Mouse (Mus musculus) embryonic fibroblast, embryonic 13.5 days (primary cell): Measurements from ENCODE around the gene Sptlc2.

Source experiments
- CTCF ChIP-seq: IDR thresholded peaks from 2 replicates; pipeline ENCODE4 v1.5.1; 2011; ENCODE audit warnings: mild to moderate bottlenecking, control low read depth, low read length, moderate library complexity, borderline replicate concordance; ENCODE audit not compliant: insufficient read depth
- POLR2A ChIP-seq: IDR thresholded peaks from 2 replicates; pipeline ENCODE4 v1.6.1; 2011; ENCODE audit warnings: low read depth, mild to moderate bottlenecking, control low read depth, low read length, moderate library complexity

DNA sequence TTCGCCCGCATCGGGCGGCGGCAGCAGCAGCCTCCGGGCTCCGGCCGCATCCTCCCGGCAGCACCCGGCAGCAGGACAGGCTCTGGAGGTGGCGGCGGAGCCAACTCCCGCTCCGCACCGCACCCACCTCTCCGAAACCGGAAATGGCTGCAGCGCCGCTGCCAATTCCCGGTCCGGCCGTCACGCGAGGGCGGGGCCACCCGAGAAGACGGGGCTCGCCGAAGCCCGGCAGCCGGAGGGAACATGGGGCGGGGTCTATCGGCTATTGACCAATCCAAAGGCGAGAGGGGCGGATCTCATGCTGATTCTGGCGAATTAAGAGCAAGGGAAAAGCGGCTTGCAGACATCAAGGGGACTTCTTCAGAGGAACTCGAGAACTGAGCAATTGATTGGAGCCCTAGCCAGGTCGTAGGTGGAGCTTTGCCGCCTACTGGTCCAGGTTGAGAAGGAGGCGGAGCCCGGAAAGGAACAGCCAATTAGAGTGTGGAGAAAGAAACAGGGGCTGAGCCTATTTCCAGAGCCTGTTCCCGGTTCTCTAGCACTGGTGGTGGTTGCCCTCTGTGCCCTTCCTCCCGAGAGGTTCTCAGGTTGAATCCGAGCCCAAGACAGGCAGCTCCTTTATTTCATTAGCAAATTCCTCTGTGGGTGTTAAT is at the start of gene Sptlc2:
- TF ChIP-seq CTCF: no peak
- TF ChIP-seq POLR2A: peak; percentile 86
